Mouse (Mus musculus) kidney, adult 2 months (tissue): ENCODE measurements around the gene 2810408A11Rik. TPM values are rescaled to one million over a fixed set of nuclear protein-coding genes. Genes with fewer than 3 reads are reported as not detected.

Experiments used
- DNase-seq: peaks from one replicate; pipeline ENCODE4 v3.0.0; 2021
- H3K27ac ChIP-seq: fragments of 200-500 bp; 2 replicates; pipeline ENCODE4 v1.5.1; 2012; ENCODE audit warnings: low read depth, low read length, control low read depth, inconsistent platforms; ENCODE audit not compliant: insufficient read depth
- H3K27me3 ChIP-seq: fragments of 200-500 bp; replicated peaks from 2 replicates; pipeline ENCODE4 v1.6.1; 2012; ENCODE audit warnings: mild to moderate bottlenecking, moderate library complexity, low read length, inconsistent platforms; ENCODE audit not compliant: control insufficient read depth, insufficient read depth
- H3K36me3 ChIP-seq: fragments of 200-500 bp; 2 replicates; pipeline ENCODE4 v1.6.1; 2012; ENCODE audit warnings: mild to moderate bottlenecking, moderate library complexity, low read length, inconsistent platforms; ENCODE audit not compliant: control insufficient read depth, insufficient read depth
- H3K4me1 ChIP-seq: fragments of 200-500 bp; 2 replicates; pipeline ENCODE4 v1.6.1; 2011; ENCODE audit warnings: low read length; ENCODE audit not compliant: control insufficient read depth, insufficient read depth
- H3K4me3 ChIP-seq: fragments of 200-500 bp; 2 replicates; pipeline ENCODE4 v1.5.1; 2011; ENCODE audit warnings: mild to moderate bottlenecking, low read depth, low read length, control low read depth; ENCODE audit not compliant: insufficient read depth
- CTCF ChIP-seq: fragments of 200-500 bp; conservative IDR thresholded peaks from 2 replicates; pipeline ENCODE4 v1.5.1; 2011; ENCODE audit warnings: low read depth, mild to moderate bottlenecking, control low read depth, low read length, moderate library complexity, mixed read lengths; ENCODE audit not compliant: insufficient read depth, insufficient read length
- POLR2A ChIP-seq: fragments of 200-500 bp; IDR thresholded peaks from one replicate; pipeline ENCODE4 v1.6.1; 2011; ENCODE audit warnings: low read depth, low read length, control low read depth
- WGBS: fragments of 180-500 bp; shearing (Covaris S2); methylation state at CpG from one replicate; pipeline ENCODE4 v1.1.7; 2018; 5-methylcytosine and 5-hydroxymethylcytosine counted together
- polyA plus RNA-seq: library from polyadenylated mRNA; depleted of rRNA; stranded (reverse); fragments of >200 nt; gene quantifications from 2 replicates; pipeline ENCODE4 v1.2.3, GENCODE M21; 2012; rRNA removed

The 2810408A11Rik gene
- polyA plus RNA-seq, 1 experiment, result 0.99 TPM

DNA sequence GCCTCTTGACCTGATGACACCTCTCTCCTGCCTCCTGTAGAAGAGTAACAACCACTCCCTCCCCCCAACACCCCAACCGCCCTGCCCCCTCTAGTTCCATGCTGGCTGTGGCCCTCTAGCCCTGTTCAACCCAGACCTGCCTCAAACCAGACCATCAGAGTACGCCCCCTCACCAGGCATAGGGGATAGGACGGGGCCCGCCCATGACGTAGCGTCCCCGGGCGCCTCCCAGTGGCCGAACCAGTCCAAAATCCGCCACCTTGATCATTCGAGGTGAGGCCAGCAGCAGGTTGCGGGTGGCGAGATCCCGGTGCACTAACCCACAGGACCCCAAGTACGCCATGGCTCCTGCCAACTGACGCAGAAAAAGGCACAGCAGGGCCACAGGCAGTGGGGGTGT, 45.4 kb downstream of the 2810408A11Rik start:
- Histone ChIP-seq H3K27ac (no peak overlapping the region), H3K4me1 (no peaks in the 10 kb centered on the region; the same call in 1 of the 2 replicates), H3K36me3 (no peaks in the 10 kb centered on the region), H3K27me3 (no peaks in the 10 kb centered on the region), H3K4me3 (no peak overlapping the region)
- TF ChIP-seq POLR2A (no peak), CTCF (peak; percentile 42)
- DNase-seq, result peak; percentile 37
- 39% methylated on average over 16 of the region's 16 CpGs for WGBS

DNA sequence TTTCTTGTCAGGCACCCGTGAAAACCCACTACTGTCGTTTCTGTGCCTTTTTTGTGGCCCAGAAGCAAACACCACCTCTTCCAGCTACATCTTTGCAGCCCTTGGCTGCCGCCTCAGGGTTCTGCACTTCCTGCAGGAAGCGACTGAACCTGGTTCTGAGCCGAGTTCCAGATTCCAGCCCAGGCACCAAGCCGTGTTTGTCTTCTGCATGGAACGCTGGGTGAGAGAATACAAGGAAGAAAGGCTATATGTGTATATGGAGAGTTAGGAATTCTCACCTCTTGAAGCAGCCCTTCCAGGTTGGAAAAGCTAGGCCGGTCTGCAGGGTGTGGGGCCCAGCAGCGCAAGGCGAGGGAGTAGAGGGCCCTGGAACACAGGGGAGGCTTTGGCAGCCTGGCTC, 46.1 kb downstream of the 2810408A11Rik start:
- Histone ChIP-seq H3K27ac (no peak overlapping the region), H3K27me3 (no peaks in the 10 kb centered on the region), H3K4me1 (no peaks in the 10 kb centered on the region; the same call in 1 of the 2 replicates), H3K36me3 (no peaks in the 10 kb centered on the region), H3K4me3 (no peak overlapping the region)
- TF ChIP-seq POLR2A, result no peak
- no peak for TF ChIP-seq CTCF
- DNase-seq, result no peak
- WGBS, result 72% methylated on average over 10 of the region's 10 CpGs

DNA sequence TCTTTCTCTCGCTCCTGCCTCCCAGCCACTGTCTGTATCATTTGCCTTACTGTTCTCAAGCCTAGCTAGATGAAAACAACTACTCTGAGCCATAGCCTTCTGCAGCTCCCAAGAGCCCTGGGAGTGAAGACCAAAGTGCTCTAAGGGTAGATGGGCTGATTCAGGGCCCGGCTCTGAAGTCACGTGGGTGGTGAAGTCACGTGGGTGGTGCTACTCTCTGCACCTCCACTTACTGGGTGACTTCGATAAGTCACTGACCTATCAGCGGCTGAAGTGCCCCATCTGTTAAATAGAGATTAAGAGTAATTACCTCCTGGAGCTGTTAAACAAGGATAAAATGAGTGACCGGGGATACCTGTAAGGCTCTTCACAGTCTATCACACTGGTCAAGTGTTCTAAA, 46.8 kb downstream of the 2810408A11Rik start:
- WGBS, result 54% methylated on average over 7 of the region's 7 CpGs
- no peaks in the 10 kb centered on the region; the same call in 1 of the 2 replicates for H3K4me1 ChIP-seq
- no peak overlapping the region for H3K4me3 ChIP-seq
- no peak overlapping the region for H3K27ac ChIP-seq
- no peaks in the 10 kb centered on the region for H3K27me3 ChIP-seq
- no peak for TF ChIP-seq POLR2A
- no peak for TF ChIP-seq CTCF
- peak; percentile 49 for DNase-seq
- no peaks in the 10 kb centered on the region for H3K36me3 ChIP-seq

DNA sequence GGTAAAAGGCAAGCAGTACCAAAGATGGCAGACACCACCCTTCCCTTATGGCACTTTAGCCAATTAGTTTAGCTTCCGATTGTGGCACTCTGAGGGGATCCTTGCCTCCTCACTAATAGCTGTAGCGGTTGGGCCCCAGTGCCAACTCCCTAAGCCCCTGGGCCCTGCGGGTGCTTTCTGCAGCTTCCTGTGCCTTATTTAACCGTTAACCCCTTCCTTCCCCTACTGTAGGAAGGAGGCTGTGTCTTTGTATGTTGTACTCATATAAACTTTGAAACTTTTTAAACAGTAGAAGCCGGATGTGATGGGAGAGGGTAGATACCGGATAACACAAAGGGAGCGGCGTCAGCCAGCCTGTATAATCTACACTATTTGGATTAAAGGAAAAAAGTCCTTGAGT, 50.0 kb downstream of the 2810408A11Rik start:
- Histone ChIP-seq H3K4me1 (peaks cover 3% of the 10 kb centered on the region; the same call in 1 of the 2 replicates), H3K4me3 (no peak overlapping the region), H3K27me3 (no peaks in the 10 kb centered on the region), H3K36me3 (no peaks in the 10 kb centered on the region), H3K27ac (no peak overlapping the region)
- WGBS, result 77% methylated on average over 8 of the region's 8 CpGs
- no peak for DNase-seq
- TF ChIP-seq POLR2A, result no peak
- TF ChIP-seq CTCF, result no peak

DNA sequence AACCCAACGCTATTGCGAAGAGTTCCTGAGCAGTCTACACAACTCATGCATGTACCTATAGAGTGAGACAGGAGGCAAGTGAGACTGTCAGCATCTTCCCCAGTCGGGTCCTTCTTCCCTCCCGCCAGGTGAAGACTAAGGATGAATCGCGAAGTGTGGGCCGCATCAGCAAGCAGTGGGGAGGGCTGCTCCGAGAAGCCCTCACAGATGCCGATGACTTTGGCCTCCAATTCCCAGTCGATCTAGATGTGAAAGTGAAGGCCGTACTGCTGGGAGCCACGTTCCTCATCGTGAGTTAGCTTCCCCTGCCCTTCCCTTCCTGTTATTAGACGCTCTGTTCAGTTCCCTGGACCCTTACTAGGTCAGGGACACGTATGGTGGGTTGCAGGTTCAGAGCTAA, 50.9 kb downstream of the 2810408A11Rik start:
- TF ChIP-seq POLR2A (no peak), CTCF (no peak)
- no peaks in the 10 kb centered on the region for H3K27me3 ChIP-seq
- DNase-seq, result no peak
- H3K4me1 ChIP-seq, result peaks cover 8% of the 10 kb centered on the region; the same call in 1 of the 2 replicates
- H3K4me3 ChIP-seq, result no peak overlapping the region
- no peaks in the 10 kb centered on the region for H3K36me3 ChIP-seq
- H3K27ac ChIP-seq, result no peak overlapping the region
- 90% methylated on average over 15 of the region's 15 CpGs for WGBS

DNA sequence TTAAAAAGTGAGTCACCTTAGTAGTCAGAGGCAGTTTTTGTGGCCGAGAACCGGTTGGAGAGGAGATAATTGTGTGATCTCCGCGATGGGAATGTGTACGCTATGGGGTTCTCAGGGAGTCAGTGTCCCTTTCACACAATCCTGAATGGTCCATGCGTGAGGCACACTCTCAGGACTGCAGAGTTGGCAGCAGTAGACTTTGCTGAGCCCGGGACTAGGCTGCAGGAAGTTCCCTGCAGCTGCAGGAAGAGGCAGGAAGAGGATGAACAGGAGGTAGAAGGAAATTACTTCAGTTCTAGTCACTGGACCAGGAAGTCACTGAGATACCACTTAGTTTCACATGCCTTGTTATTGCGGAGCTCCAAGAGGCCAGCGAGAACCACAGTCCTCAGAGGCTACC, 51.7 kb downstream of the 2810408A11Rik start:
- Histone ChIP-seq H3K27me3 (no peaks in the 10 kb centered on the region), H3K4me1 (peaks cover 8% of the 10 kb centered on the region; the same call in 1 of the 2 replicates), H3K27ac (no peak overlapping the region), H3K36me3 (no peaks in the 10 kb centered on the region), H3K4me3 (no peak overlapping the region)
- peak; percentile 23 for DNase-seq
- WGBS, result 78% methylated on average over 9 of the region's 9 CpGs
- TF ChIP-seq POLR2A (no peak), CTCF (no peak)

DNA sequence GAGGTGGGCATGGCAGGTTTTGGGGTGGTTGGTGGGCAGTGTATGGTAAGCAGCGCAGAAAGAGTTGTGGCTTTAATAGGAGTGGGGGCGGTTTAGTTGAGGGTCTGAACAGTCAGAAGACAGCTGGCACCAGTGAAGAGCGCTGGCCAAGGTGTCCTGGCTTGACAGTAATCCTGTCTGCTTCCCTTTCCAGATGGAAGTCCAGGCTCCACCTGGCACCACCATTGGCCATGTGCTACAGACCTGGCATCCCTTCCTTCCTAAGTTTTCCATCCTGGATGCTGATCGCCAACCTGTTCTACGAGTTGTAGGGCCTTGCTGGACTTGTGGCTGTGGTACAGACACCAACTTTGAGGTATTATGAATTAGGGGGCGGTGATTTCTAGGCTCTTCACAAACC, 52.8 kb downstream of the 2810408A11Rik start:
- WGBS, result 98% methylated on average over 6 of the region's 6 CpGs

More for the DNA sequence above, 52.8 kb downstream of the 2810408A11Rik start:
- no peaks in the 10 kb centered on the region for H3K27me3 ChIP-seq
- no peaks in the 10 kb centered on the region for H3K36me3 ChIP-seq
- DNase-seq, result no peak
- TF ChIP-seq CTCF (no peak), POLR2A (no peak)
- H3K4me1 ChIP-seq, result peaks cover 8% of the 10 kb centered on the region; the same call in 1 of the 2 replicates
- H3K27ac ChIP-seq, result no peak overlapping the region
- no peak overlapping the region for H3K4me3 ChIP-seq

Other genes with a start within 250 kb of the 2810408A11Rik start
- 0.58 and 0.70 TPM in 2 replicates for gene Sox15, start 245.7 kb downstream of the 2810408A11Rik start, polyA plus RNA-seq
- gene Mpdu1, start 238.3 kb downstream of the 2810408A11Rik start, polyA plus RNA-seq, result 143 and 147 TPM in 2 replicates
- 8.5 and 10.7 TPM in 2 replicates for gene Cd68, start 234.8 kb downstream of the 2810408A11Rik start, polyA plus RNA-seq
- gene Eif4a1, start 228.6 kb downstream of the 2810408A11Rik start, polyA plus RNA-seq, result 200 and 244 TPM in 2 replicates
- 41.8 and 43.5 TPM in 2 replicates for gene Senp3, start 218.9 kb downstream of the 2810408A11Rik start, polyA plus RNA-seq
- 3.8 and 4.1 TPM in 2 replicates for gene Tnfsf13, start 215.2 kb downstream of the 2810408A11Rik start, polyA plus RNA-seq
- 55.5 and 65.1 TPM in 2 replicates for gene Tnfsf12, start 205.1 kb downstream of the 2810408A11Rik start, polyA plus RNA-seq
- gene Tnfsfm13, start 204.9 kb downstream of the 2810408A11Rik start, polyA plus RNA-seq, result 11.0 and 11.6 TPM in 2 replicates
- gene Polr2a, start 142.3 kb downstream of the 2810408A11Rik start, polyA plus RNA-seq, result 25.3 and 37.8 TPM in 2 replicates
- gene Slc35g3, start 139.0 kb downstream of the 2810408A11Rik start, polyA plus RNA-seq, result 0.05 and 0.10 TPM in 2 replicates
- 22.3 and 24.4 TPM in 2 replicates for gene Zbtb4, start 135.1 kb downstream of the 2810408A11Rik start, polyA plus RNA-seq
- 11.9 and 14.3 TPM in 2 replicates for gene Chrnb1, start 105.0 kb downstream of the 2810408A11Rik start, polyA plus RNA-seq
- gene Fgf11, start 99.1 kb downstream of the 2810408A11Rik start, polyA plus RNA-seq, result 2.6 and 3.3 TPM in 2 replicates
- gene Tmem102, start 95.4 kb downstream of the 2810408A11Rik start, polyA plus RNA-seq, result 19.2 and 22.4 TPM in 2 replicates
- gene Gm39566, start 85.7 kb downstream of the 2810408A11Rik start, polyA plus RNA-seq, result 0.02 and 0.04 TPM in 2 replicates
- gene Spem2, start 82.5 kb downstream of the 2810408A11Rik start, polyA plus RNA-seq, result 0.20 and 0.26 TPM in 2 replicates
- 0.28 and 0.38 TPM in 2 replicates for gene Spem1, start 78.8 kb downstream of the 2810408A11Rik start, polyA plus RNA-seq
- 6.4 and 7.8 TPM in 2 replicates for gene Nlgn2, start 63.2 kb downstream of the 2810408A11Rik start, polyA plus RNA-seq
- 513 and 551 TPM in 2 replicates for gene Tmem256, start 62.5 kb downstream of the 2810408A11Rik start, polyA plus RNA-seq
- 57.1 and 63.9 TPM in 2 replicates for gene Plscr3, start 54.6 kb downstream of the 2810408A11Rik start, polyA plus RNA-seq
- gene Tnk1, start 42.3 kb downstream of the 2810408A11Rik start, polyA plus RNA-seq, result 7.9 and 9.3 TPM in 2 replicates
- gene Tmem95, start 23.0 kb downstream of the 2810408A11Rik start, polyA plus RNA-seq, result not detected in 2 replicates
- 4.8 TPM in 2 replicates for gene Kctd11, start 19.6 kb downstream of the 2810408A11Rik start, polyA plus RNA-seq
- 1.7 and 6.1 TPM in 2 replicates for gene Acap1, start 5.4 kb downstream of the 2810408A11Rik start, polyA plus RNA-seq
- gene Neurl4, start 85 bp upstream of the 2810408A11Rik start, polyA plus RNA-seq, result 72.0 and 80.1 TPM in 2 replicates
- gene Gps2, start 12.9 kb upstream of the 2810408A11Rik start, polyA plus RNA-seq, result 72.9 and 75.5 TPM in 2 replicates
- gene Eif5a, start 21.0 kb upstream of the 2810408A11Rik start, polyA plus RNA-seq, result 465 and 575 TPM in 2 replicates
- 60.5 and 71.7 TPM in 2 replicates for gene Ybx2, start 34.8 kb upstream of the 2810408A11Rik start, polyA plus RNA-seq
- 74.2 and 78.6 TPM in 2 replicates for gene Slc2a4, start 47.2 kb upstream of the 2810408A11Rik start, polyA plus RNA-seq
- 39.2 and 40.0 TPM in 2 replicates for gene Cldn7, start 63.8 kb upstream of the 2810408A11Rik start, polyA plus RNA-seq
- 84.4 and 104 TPM in 2 replicates for gene Ctdnep1, start 80.2 kb upstream of the 2810408A11Rik start, polyA plus RNA-seq
- gene Elp5, start 81.5 kb upstream of the 2810408A11Rik start, polyA plus RNA-seq, result 66.3 and 68.4 TPM in 2 replicates
- 746 and 1,018 TPM in 2 replicates for gene Gabarap, start 90.2 kb upstream of the 2810408A11Rik start, polyA plus RNA-seq
- gene Phf23, start 94.8 kb upstream of the 2810408A11Rik start, polyA plus RNA-seq, result 16.0 and 21.4 TPM in 2 replicates
- gene Dvl2, start 99.6 kb upstream of the 2810408A11Rik start, polyA plus RNA-seq, result 8.5 and 9.6 TPM in 2 replicates
- 249 and 308 TPM in 2 replicates for gene Acadvl, start 114.4 kb upstream of the 2810408A11Rik start, polyA plus RNA-seq
- 8.1 and 8.3 TPM in 2 replicates for gene Dlg4, start 116.0 kb upstream of the 2810408A11Rik start, polyA plus RNA-seq
- gene Asgr1, start 153.1 kb upstream of the 2810408A11Rik start, polyA plus RNA-seq, result 0.25 and 0.41 TPM in 2 replicates
- 0.27 and 0.41 TPM in 2 replicates for gene Asgr2, start 191.7 kb upstream of the 2810408A11Rik start, polyA plus RNA-seq
- gene Mgl2, start 229.3 kb upstream of the 2810408A11Rik start, polyA plus RNA-seq, result 5.0 and 6.2 TPM in 2 replicates